Mouse (Mus musculus) thymus, adult 18-20 months (tissue): ENCODE results near the gene Fcrla.

Source experiments
- DNase-seq, 2 experiments: peaks; one replicate each; pipeline ENCODE4 v3.0.0; 2022; ENCODE audit warnings: mixed read lengths in 2 of 2

Gene Fcrla

DNA sequence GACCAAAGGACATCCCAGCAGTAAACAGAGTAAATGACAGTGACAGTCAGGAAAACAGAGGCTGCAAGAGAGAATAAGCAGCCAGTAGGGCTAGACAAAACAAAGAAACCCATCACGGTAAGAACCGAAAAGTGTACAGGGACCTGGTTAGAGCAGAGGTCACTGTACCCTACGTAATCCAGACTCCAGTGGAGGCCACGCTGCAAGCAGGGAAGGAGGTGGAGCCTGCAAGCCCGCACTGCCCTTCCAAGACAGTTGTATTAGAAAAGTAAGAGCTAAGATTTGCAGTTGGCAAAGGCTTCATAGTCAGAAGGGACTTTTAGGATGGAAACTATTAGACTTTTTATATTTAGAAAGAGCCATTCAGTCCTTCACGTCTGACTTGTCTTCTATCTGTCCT lies 442 bp downstream of the Fcrla start:
- DNase-seq = no peak

DNA sequence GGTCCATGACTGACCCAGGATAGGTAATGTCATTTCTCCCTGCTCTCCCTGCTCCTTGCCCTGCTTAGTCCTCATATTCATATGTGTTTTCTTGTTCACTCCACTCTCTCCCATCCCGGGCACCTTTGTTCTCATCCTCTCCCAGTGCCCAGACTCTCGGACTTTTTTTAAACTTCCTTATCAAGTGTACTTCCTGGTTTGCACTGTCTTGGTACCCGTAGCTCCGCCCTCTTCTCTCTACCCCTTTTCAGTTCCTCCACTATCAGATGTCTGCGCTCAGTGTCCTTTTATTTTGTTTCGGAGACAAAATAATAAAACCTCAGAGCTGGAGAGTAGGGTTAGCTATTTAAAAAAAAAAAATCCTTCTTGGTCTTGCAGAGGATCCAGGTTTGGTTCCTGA lies 2.9 kb downstream of the Fcrla start:
- DNase-seq = peak in 1 of 2 experiments; percentile 25

- DNase-seq = no peak
Measured at GRCm38 (mm10) chr1:170919308-170919707, 8.1 kb downstream of the Fcrla start.

GRCm38 (mm10) chr1:170915657-170916056 lies 11.7 kb downstream of the Fcrla start:
- DNase-seq = no peak

DNA sequence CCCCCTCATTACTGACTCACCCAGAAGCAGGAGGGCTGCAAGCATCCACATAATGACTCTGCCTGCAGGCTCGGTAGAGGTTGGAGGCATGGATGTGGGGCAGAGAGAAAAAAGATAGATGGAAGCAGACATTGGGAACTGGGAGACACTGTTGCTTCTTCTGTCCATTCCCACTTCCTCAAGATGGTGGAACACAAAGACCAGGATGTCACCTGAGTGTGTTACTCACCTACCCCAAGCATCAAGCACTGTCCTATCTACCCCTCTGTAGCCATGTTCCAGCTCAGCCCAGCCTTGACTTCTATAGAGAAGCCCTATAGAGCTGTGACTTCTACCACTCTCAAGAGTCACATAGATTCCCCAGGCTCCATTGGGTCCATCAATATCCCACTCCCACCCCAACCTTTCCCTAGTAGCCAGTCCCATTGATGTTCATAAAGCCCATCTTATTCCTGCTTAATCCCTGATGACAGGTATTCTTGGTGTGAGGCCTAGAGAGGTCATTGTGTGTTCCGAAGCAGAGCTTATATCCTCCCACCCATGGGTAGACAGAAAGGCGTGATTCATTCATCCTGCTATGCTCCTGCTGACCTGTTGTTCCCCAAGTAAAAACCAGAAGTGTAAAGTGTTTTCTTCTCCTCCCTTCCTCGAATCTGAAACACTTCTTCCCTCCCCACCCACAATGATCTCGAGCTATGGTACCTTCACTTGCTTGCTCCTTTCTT lies 14.3 kb downstream of the Fcrla start, which contains the start of gene Fcrlb:
Fcrlb (minus strand) TSS at position 51 of the 725 bp plus-strand sequence.
- DNase-seq = no peak

DNA sequence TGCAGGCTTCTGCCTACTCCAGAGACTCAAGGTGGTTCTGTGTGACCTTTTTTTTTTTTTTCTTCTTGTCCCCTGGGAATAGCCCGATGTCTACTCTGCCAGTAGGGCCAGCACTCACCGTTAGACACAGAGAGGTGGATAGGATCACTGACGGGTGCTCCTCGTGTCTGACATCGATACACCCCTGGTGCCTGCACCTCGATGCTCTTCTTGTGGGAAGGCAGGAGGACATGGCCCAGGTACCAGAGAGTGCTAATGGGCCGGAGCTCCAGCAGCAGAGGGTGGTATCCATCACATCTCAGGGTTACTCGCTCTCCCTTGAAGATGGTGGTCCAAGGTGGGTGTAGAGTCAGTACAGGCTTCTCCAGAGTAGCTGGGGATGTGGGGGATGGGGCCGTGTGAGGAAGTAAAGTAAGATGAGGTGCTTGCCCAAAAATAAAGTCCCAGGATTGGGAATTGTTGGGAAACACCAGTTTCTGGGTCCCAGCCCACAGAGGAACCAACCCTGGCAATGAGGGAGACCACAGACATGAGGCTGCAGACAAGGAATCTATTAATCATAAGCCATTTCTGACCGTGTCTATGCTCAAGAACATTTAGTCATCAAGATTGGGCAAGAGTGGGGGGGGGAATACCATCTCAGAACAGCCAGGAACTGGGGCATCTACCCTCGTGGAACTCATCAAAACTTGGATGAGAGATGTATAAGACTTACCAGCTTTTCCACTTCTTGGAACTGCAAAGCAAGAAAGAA lies 15.3 kb downstream of the Fcrla start:
- DNase-seq = no peak

- DNase-seq = no peak
Measured at GRCm38 (mm10) chr1:170908341-170908740, 19.0 kb downstream of the Fcrla start.

- no peak for DNase-seq
Measured at GRCm38 (mm10) chr1:170907456-170908191, 19.8 kb downstream of the Fcrla start.

- DNase-seq = no peak
Measured at GRCm38 (mm10) chr1:170907111-170907455, 20.3 kb downstream of the Fcrla start.

DNA sequence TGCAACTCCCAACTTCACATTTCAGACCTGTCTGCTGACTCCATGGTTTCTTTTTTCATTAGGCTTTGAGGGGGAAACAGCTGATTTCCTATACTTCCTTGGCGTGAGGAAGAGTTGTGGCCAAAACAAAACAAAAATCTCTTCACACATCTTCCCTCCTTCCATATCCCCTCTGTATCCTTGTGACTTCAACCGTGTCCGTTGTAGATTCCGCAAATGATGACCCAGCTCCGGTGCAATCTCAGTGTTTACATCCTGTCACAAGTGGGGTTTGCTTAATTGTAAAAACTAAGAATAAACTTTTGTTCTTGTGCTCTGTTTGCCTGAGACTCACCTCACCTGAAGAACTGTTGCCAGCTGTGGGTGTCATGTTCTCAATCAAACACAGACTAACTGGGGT lies 23.9 kb downstream of the Fcrla start:
- DNase-seq = no peak

GRCm38 (mm10) chr1:170901536-170902238 lies 25.7 kb downstream of the Fcrla start:
- peak; percentile 49 to 63 for DNase-seq

GRCm38 (mm10) chr1:170900799-170901467 lies 26.4 kb downstream of the Fcrla start:
- no peak for DNase-seq

GRCm38 (mm10) chr1:170898413-170899075 lies 28.8 kb downstream of the Fcrla start:
- DNase-seq = no peak

- no peak for DNase-seq
Measured at GRCm38 (mm10) chr1:170896651-170897281, 30.6 kb downstream of the Fcrla start.

DNA sequence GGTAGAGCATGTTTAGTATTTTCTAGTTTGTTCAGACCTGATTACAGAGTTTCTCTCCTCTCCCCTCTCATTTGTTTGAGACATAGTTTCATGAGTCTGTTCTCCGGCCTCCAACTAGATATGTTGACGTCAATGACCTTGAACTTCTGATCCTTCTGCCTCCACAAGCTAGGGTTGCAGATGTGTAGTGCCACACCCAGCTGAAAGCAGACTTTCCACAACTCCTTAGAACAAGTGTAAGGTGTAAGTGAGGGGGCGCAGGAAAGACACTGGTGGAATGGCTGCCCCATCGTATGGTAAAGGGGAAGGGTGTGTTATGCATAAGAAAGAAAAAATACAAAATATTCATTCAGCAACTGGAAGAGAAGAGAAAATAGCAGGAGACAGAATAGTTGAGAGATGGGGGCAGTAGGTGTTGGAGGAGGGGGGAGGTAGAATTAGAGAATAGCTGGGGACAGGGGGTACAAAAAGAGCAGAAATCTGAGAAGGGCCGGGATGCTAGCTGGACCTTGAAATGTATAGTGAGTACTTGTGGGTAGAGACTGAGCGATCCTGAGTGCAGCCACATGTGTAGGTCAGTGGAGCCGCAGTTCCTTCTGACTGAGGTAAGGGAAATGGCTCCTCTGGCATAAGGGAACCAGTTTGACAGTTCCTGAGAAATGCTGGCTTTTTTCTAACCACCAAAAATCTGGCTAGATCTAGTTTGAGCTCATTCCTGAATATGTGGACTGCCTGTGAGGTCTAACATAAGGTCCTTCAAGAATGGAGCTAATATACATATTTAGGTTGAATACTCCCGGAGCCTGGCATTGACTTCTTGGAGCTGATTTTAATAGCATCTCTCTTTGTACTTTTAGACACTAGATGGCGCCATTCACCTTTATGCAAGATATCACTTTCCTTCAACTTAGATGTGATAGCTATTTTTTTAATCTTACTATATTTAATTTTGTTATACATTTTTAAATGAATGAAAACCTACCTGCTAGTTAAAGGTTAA lies 32.5 kb downstream of the Fcrla start:
- no peak for DNase-seq

- DNase-seq = no peak
Measured at GRCm38 (mm10) chr1:170892279-170892678, 35.1 kb downstream of the Fcrla start.

DNA sequence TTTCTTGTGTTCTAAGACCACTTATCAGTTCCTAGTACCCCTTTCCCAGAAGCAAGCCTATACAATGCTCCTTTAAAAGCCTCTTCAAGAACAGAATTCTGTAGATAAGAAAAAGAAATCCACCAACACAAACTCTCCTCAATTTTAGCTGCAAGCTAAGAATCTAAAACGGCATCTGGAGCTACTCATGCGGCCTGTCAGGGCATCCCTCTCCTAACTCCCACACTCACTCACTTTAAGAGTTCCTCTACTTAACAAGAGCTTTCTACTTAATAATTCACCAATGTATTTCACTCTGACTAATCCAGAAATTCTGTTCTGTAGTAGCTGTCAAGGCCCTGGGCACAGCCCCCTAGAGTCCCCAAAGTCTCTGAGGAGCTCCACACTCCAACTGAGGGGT lies 35.7 kb downstream of the Fcrla start:
- no peak for DNase-seq

DNA sequence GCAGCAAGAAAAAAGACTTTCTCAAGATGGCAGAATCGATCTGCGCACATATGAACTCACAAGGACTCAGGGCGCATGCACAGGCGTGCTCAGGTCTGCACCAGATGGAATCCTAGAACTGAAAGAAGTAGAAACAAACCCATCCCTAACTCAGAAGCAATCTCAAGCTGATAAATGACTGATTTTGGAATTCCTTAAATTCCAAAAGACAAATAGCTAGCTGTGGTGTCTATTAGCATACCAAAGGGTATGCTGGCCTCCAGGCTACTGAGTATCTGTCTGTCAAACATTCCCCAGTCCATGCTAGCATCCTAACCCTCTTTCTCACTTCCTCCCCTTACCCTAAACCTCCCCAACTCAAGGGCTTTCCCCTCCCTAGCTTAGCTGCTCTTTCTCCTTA lies 38.1 kb downstream of the Fcrla start:
- no peak for DNase-seq

DNA sequence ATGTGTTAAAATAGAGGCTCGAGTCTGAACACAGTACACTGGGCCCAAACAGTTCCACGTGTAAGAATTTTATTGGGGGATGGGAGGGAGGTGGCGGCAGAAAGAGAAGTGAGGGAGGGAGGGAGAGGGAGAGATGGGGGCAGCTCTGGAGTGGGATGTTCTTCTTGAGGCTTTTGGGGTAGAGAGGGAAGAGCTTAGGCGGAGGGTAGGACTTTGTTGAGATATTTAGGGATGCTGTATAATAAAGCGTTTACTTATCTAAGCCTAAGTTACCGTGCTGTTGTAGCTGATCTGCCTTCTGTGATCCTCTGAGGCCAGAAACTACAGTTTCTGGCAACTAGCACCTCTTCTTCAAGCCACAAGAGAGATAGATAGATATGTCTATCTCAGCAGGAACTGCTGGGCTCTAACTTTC lies 41.3 kb downstream of the Fcrla start:
- DNase-seq = no peak

DNA sequence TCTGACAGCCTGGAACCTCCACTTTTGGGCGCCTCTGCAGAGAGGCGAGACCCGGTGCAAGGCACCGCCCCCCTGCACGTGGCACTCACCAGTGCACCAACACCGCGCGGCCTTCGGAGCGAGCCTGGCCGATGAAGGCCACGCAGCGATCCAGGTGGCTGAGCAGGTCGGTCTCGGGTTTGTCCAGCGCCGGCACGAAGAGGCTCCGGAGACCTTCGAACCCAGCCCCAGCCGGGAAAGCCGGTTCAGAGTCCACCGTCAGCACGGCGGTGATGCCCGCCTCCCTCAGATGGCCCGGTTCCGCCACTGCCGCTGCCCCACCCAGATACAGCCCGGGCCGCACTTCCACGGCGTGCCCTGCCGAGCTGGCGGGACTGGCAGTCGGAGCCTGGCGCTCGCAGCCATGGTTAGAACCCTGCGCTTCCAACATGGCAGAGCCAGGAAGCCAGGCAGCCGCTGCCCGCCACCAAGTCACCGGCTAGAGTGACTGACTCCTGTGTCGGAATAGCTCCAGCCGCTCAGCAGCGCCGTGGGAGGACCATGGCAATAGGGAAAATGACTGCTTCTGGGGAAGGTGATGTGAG lies 42.3 kb downstream of the Fcrla start, which contains the start of the genes Gm26620 and Dusp12:
Gm26620 (plus strand) TSS at position 88 of the 584 bp plus-strand sequence.
Dusp12 (minus strand) TSS at position 563 of the 584 bp plus-strand sequence.
- DNase-seq = peak; percentile 72
